Mouse (Mus musculus) right cerebral cortex, adult 18-20 months (tissue): ENCODE measurements around the gene Krt76.
A peak's percentile ranks its signal among the peaks of the same experiment; 100 is the strongest.

Source experiments
- DNase-seq: peaks from one replicate; pipeline ENCODE4 v3.0.0; 2022; ENCODE audit warnings: mixed read lengths

The Krt76 gene

DNA sequence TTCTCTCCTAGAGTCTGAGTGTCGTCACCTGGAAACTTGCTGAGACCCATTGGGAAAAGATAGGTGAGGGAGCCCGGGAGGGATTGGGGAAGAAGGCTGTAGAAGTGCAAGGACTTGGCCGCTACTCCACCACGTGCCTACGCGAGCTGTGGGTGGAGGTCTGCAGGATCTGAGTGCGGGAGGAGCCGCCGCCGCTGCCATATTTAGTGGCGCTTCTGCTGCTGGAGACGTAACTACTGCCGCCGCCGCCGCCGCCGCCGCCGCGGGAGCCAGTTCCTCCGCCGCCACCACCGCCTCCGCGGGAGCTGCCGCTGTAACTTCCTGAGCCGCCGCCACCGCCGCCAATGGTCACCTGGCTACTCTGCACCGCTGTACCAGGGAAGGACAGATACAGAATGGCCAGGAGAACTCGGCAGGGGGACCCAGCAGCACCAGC lies 33.0 kb downstream of the Krt76 start:
- DNase-seq, result peak; percentile 76

DNA sequence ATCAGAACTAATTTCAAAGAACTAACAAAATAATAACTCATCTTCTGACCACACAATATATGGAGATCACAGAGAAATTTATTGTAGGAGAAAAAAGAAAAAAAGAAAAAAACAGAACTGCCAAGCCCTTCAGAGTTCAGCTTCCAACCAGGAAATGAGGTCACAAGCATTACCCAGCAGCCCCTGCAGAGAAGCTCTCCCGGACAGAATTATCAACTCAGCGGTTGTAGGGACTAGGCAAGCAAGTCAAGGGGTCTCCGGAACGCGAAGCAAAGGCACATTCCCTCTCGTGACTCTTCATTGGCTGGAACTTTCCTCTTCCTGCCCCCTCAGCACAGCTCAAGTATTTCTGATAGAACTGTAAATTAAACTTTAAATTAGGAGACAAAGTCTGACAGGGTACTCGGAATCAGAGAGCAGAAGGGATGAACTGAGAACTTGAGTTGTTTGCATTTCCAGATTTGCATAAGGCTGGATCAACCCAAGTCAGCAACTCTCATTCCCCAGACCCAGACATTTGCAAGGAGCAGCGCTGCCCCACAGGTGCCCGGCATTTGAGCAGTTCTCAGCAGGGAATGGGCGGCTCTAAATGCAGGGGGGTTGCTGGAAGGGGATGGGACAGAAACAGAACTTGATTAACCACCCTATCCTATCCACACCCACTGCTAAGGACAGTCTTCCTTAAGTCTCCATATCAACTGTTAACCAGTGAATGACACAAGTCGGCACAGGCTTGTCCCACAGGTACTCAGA lies 33.9 kb downstream of the Krt76 start:
- DNase-seq, result no peak

GRCm38 (mm10) chr15:101856696-101857095 lies 36.0 kb downstream of the Krt76 start:
- DNase-seq, result no peak

DNA sequence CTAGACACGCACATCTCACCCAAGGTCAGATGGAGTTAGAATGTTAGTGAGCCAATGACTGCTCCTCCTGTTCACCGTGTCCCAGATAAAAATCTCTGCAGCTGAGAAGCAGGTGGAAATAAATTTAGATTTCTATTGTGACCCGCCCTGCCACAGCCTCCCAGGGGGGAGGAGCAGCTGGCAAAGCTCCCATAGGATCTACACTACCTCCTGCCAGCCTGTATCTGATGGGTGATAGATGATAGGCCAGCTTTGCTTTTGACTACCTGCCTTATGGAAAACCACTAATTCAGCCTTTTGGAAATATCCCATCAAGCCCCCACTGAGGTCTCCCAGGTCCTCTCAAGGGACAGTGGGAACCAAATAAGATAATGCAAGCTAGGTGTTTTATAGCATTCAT lies 37.0 kb downstream of the Krt76 start:
- DNase-seq, result no peak

GRCm38 (mm10) chr15:101854294-101854693 lies 38.4 kb downstream of the Krt76 start:
- DNase-seq, result no peak

DNA sequence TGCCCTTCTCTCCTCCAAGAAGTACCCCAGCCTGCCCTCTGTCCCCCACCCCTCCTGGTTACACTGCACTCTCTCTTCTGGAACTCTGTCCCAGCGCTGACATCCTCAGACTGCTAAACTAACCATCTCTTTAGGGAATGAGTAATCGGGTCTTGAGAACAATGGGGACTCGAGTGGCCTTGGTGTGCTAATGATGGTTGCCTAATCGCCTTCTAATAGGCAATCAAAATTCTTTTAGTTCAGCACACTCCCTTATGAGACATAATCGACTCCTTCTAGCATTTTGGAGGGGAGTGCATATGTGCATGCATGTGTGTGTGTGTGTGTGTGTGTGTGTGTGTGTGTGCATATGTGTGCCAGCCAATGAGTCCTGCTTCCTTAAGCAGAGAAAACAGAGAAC lies 40.1 kb downstream of the Krt76 start:
- DNase-seq, result no peak

- no peak for DNase-seq
These were observed 42.0 kb downstream of the Krt76 start, which contains the start of gene Krt1 for GRCm38 (mm10) chr15:101850694-101851093. TSS of gene Krt1 (minus strand) at chr15:101850794.

DNA sequence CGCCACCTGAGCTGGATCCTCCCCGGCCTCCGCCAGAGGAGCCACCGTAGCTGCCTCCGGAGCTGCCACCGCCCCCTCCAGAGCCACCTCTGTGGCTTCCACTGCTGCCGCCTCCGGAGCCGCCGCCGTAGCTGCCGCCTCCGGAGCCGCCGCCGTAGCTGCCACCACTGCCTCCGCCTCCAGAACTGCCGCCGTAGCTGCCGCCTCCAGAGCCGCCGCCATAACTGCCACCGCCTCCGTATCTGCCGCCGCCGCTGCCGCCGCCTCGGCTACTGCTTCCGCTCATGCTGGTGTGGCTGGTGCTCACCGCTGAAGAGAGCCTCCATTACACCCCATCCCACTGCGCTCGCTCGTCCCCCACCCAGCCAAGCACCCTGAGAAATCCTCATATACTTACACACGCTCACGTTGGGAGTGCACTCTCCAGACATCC lies 46.7 kb downstream of the Krt76 start:
- peak; percentile 49 for DNase-seq

- no peak for DNase-seq
These were observed 49.5 kb downstream of the Krt76 start for GRCm38 (mm10) chr15:101843192-101843591.

DNA sequence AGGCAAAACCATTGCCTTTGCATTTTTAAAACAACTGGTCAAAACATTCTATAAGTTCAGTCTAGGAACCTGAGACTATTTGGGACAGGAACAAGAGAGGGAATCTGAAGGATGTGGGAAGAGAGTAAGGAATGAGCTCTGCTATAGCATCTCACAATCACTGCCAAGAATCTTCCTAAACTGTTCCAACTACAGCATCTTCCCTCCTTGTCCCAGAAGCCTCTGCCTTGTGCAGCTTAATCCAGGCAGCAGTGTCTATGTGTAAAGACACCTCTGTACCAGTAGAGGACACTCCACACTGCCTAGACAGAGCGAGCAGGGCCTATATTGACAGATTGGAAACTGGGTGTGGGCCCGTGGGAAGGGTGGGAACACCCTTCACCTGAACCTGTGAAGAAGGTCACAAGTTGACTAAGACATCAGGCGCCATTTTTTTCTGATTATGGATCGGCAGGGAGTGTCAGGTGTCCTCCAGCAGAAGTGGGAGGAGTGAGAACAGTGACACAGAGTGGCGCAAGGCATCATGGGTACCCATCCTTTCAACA lies 57.9 kb downstream of the Krt76 start:
- no peak for DNase-seq
